ENCODE assay signal across 21 mouse cellular contexts in the genomic region with DNA sequence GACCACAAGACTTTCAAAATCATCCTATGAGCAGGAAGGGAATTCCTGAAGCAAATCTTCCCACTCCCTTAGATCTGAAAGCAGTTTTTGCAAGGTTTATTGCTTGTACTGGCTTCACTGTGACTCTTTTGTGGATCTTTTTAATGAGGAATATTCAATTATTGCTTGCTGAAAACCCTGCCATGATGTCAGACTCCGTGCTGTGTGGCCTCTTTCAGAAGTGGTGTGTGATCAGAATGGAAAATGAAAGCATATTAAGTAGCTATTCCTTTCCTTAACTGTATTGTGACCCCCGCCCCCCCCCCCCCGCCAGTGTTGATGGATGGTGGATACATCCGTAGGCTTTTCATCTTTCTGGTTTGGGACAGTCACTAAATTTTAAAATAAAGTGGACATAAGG.
DNase-seq lines count a peak whose midpoint lies in the region; ATAC-seq lines count a peak whose summit lies in the region.
"Had no signal": no experiment of that assay in that cellular context is flagged by ENCODE, and none has a peak within 500 bp of the region (broad histone marks: within the 10 kb centered on the region; RNA-seq: fewer than 3 reads in every experiment).

No protein-coding gene starts in this region.

- no peak overlapping the region for H3K4me2 ChIP-seq in hindbrain, embryonic 11.5 days (replicated peaks; ENCODE audit: low read depth, low read length)
- H3K4me2 ChIP-seq in midbrain, embryonic 14.5 days (ENCODE audit: low read length): no peak overlapping the region
- H3K4me2 ChIP-seq in midbrain, embryonic 11.5 days: no peak overlapping the region
- no peak overlapping the region for H3K4me2 ChIP-seq in forebrain, embryonic 14.5 days (ENCODE audit: low read length)
- H3K4me2 ChIP-seq: embryonic facial prominence, embryonic 15.5 days; heart, embryonic 12.5 days; hindbrain, embryonic 15.5 days had no signal

- H3K4me3 ChIP-seq in hindbrain, embryonic 11.5 days (ENCODE audit: low read depth, low read length): no peak overlapping the region
- H3K4me3 ChIP-seq in hindbrain, embryonic 10.5 days: no peak overlapping the region
- H3K4me3 ChIP-seq in midbrain, embryonic 14.5 days (replicated peaks; ENCODE audit: low read depth, low read length): no peak overlapping the region
- H3K4me3 ChIP-seq in midbrain, embryonic 11.5 days (ENCODE audit: low read depth, low read length): no peak overlapping the region
- no peak overlapping the region for H3K4me3 ChIP-seq in forebrain, embryonic 14.5 days (ENCODE audit: low read depth, low read length)
- H3K4me3 ChIP-seq: embryonic facial prominence, embryonic 15.5 days; erythroblast, embryonic 14.5 days; gastrocnemius, adult 2 months; heart, embryonic 12.5 days; hindbrain, embryonic 15.5 days had no signal

- no peak overlapping the region for H3K27ac ChIP-seq in hindbrain, embryonic 11.5 days (ENCODE audit: low read depth, low read length)
- no peak overlapping the region for H3K27ac ChIP-seq in hindbrain, embryonic 10.5 days
- H3K27ac ChIP-seq in midbrain, embryonic 14.5 days (replicated peaks; ENCODE audit: low read depth, low read length): no peak overlapping the region
- no peak overlapping the region for H3K27ac ChIP-seq in midbrain, embryonic 11.5 days (ENCODE audit: low read depth, low read length)
- H3K27ac ChIP-seq in forebrain, embryonic 14.5 days (ENCODE audit: low read depth, low read length): no peak overlapping the region
- H3K27ac ChIP-seq: embryonic facial prominence, embryonic 15.5 days; gastrocnemius, adult 2 months; hindbrain, embryonic 15.5 days had no signal

- no peaks in the 10 kb centered on the region for H3K4me1 ChIP-seq in hindbrain, embryonic 11.5 days (replicated peaks; ENCODE audit: control insufficient read depth, insufficient read depth, low read length)
- no peaks in the 10 kb centered on the region for H3K4me1 ChIP-seq in hindbrain, embryonic 10.5 days (replicated peaks)
- H3K4me1 ChIP-seq in midbrain, embryonic 14.5 days (ENCODE audit: control insufficient read depth, insufficient read depth, low read length): no peaks in the 10 kb centered on the region
- no peaks in the 10 kb centered on the region for H3K4me1 ChIP-seq in midbrain, embryonic 11.5 days (ENCODE audit: control insufficient read depth, insufficient read depth, low read length)
- H3K4me1 ChIP-seq in forebrain, embryonic 14.5 days (ENCODE audit: control insufficient read depth, insufficient read depth, low read length): no peaks in the 10 kb centered on the region
- H3K4me1 ChIP-seq: embryonic facial prominence, embryonic 15.5 days; heart, embryonic 12.5 days; hindbrain, embryonic 15.5 days had no signal

- H3K27me3 ChIP-seq in hindbrain, embryonic 11.5 days (ENCODE audit: control insufficient read depth, insufficient read depth, low read length): no peaks in the 10 kb centered on the region
- H3K27me3 ChIP-seq in hindbrain, embryonic 10.5 days (ENCODE audit: insufficient read depth, poor library complexity, severe bottlenecking): no peaks in the 10 kb centered on the region
- no peaks in the 10 kb centered on the region for H3K27me3 ChIP-seq in midbrain, embryonic 14.5 days (ENCODE audit: control insufficient read depth, insufficient read depth, low read length)
- no peaks in the 10 kb centered on the region for H3K27me3 ChIP-seq in midbrain, embryonic 11.5 days (ENCODE audit: control insufficient read depth, insufficient read depth, low read length)
- no peaks in the 10 kb centered on the region for H3K27me3 ChIP-seq in forebrain, embryonic 14.5 days (replicated peaks; ENCODE audit: control insufficient read depth, insufficient read depth, low read length)
- H3K27me3 ChIP-seq: CH12.LX; embryonic facial prominence, embryonic 15.5 days; heart, embryonic 12.5 days; hindbrain, embryonic 15.5 days had no signal

- ATAC-seq in hindbrain, embryonic 11.5 days (ENCODE audit: low FRiP score): peak; percentile 47; the same call in 1 of the 2 replicates
- no peak; the same call in 1 of the 2 replicates for ATAC-seq in midbrain, embryonic 14.5 days (ENCODE audit: low FRiP score, low TSS enrichment)
- no peak for ATAC-seq in midbrain, embryonic 11.5 days (ENCODE audit: low FRiP score)
- peak; percentile 70 for ATAC-seq in forebrain, embryonic 14.5 days
- ATAC-seq: activated CD4-positive, CD25-positive, alpha-beta regulatory T cell, adult 4 months; Patski had no signal

- no peak for DNase-seq in hindbrain, embryonic 11.5 days (ENCODE audit: low spot score)
- no peak for DNase-seq in hindbrain, embryonic 10.5 days (ENCODE audit: low spot score)
- DNase-seq in midbrain, embryonic 14.5 days: peak; percentile 20
- no peak for DNase-seq in midbrain, embryonic 11.5 days (ENCODE audit: low spot score, missing footprints)
- DNase-seq in forebrain, embryonic 14.5 days (ENCODE audit: low spot score): peak; percentile 63
- DNase-seq in right cerebral cortex, postnatal 4 days: no peak
- DNase-seq: adrenal gland, postnatal 14 days; cerebellum, adult 2 months; cerebellum, postnatal 10 days; embryo, embryonic 11 days; gastrocnemius, adult 2 months; gastrocnemius, postnatal 25 days; heart, postnatal 36 days; kidney, adult 11 months had no signal

- H3K9me3 ChIP-seq in hindbrain, embryonic 11.5 days (ENCODE audit: control insufficient read depth, low read length): no peaks in the 10 kb centered on the region
- no peaks in the 10 kb centered on the region for H3K9me3 ChIP-seq in hindbrain, embryonic 10.5 days
- no peaks in the 10 kb centered on the region for H3K9me3 ChIP-seq in midbrain, embryonic 14.5 days (ENCODE audit: control insufficient read depth, low read length)
- H3K9me3 ChIP-seq in midbrain, embryonic 11.5 days (ENCODE audit: control insufficient read depth, low read length): no peaks in the 10 kb centered on the region
- no peaks in the 10 kb centered on the region for H3K9me3 ChIP-seq in forebrain, embryonic 14.5 days (replicated peaks; ENCODE audit: control insufficient read depth, low read length)
- H3K9me3 ChIP-seq: embryonic facial prominence, embryonic 15.5 days; heart, embryonic 12.5 days; hindbrain, embryonic 15.5 days had no signal

- no peak overlapping the region for H3K9ac ChIP-seq in hindbrain, embryonic 11.5 days (ENCODE audit: low read depth, low read length)
- H3K9ac ChIP-seq in midbrain, embryonic 14.5 days (replicated peaks; ENCODE audit: low read length): no peak overlapping the region
- H3K9ac ChIP-seq in midbrain, embryonic 11.5 days (ENCODE audit: low read length): no peak overlapping the region
- no peak overlapping the region for H3K9ac ChIP-seq in forebrain, embryonic 14.5 days (ENCODE audit: low read length)
- H3K9ac ChIP-seq: embryonic facial prominence, embryonic 15.5 days; heart, embryonic 12.5 days; hindbrain, embryonic 15.5 days had no signal

- no peaks in the 10 kb centered on the region for H3K36me3 ChIP-seq in hindbrain, embryonic 11.5 days (ENCODE audit: control insufficient read depth, insufficient read depth, low read length)
- no peaks in the 10 kb centered on the region for H3K36me3 ChIP-seq in hindbrain, embryonic 10.5 days
- H3K36me3 ChIP-seq in midbrain, embryonic 14.5 days (ENCODE audit: control insufficient read depth, insufficient read depth, low read length): no peaks in the 10 kb centered on the region
- H3K36me3 ChIP-seq in midbrain, embryonic 11.5 days (ENCODE audit: control insufficient read depth, insufficient read depth, low read length): no peaks in the 10 kb centered on the region
- no peaks in the 10 kb centered on the region for H3K36me3 ChIP-seq in forebrain, embryonic 14.5 days (ENCODE audit: control insufficient read depth, insufficient read depth, low read length)
- H3K36me3 ChIP-seq: embryonic facial prominence, embryonic 15.5 days; heart, embryonic 12.5 days; hindbrain, embryonic 15.5 days had no signal

- WGBS in hindbrain, embryonic 11.5 days: 77% methylated on average over 4 of the region's 4 CpGs
- 77% methylated on average over 4 of the region's 4 CpGs for WGBS in hindbrain, embryonic 10.5 days
- 49% methylated on average over 4 of the region's 4 CpGs for WGBS in midbrain, embryonic 14.5 days
- WGBS in midbrain, embryonic 11.5 days: 76% methylated on average over 4 of the region's 4 CpGs
- WGBS in forebrain, embryonic 14.5 days: 17% methylated on average over 4 of the region's 4 CpGs

Comparison
In these comparisons a context has a peak if more than half of its experiments do, and no peak if none do; other contexts are left out.
1. DNase-seq: peak in midbrain, embryonic 14.5 days (single experiment) and forebrain, embryonic 14.5 days (single experiment); none in hindbrain, embryonic 11.5 days (single experiment), hindbrain, embryonic 10.5 days (single experiment), midbrain, embryonic 11.5 days (single experiment) and right cerebral cortex, postnatal 4 days (single experiment).
2. ATAC-seq: peak in hindbrain, embryonic 11.5 days (single experiment) and forebrain, embryonic 14.5 days (single experiment); none in midbrain, embryonic 14.5 days (single experiment) and midbrain, embryonic 11.5 days (single experiment).